Mouse (Mus musculus): ENCODE measurements at regions not wholly inside any gene's neighbourhood (a gene's known extent, or its start where the extent isn't known, plus 50 kb on each side); places are given as distances from the start of the nearest gene placed in this dataset.

- Histone ChIP-seq H3K36me3 (ENCODE audit: insufficient read depth, low read length) (no peaks in the 10 kb centered on the region), H3K27ac (ENCODE audit: low read depth, low read length) (no peak overlapping the region), H3K9ac (replicated peaks; ENCODE audit: low read length, poor library complexity, severe bottlenecking) (no peak overlapping the region), H3K4me2 (ENCODE audit: low read depth, low read length, poor library complexity, severe bottlenecking) (no peak overlapping the region), H3K9me3 (ENCODE audit: low read length) (no peaks in the 10 kb centered on the region), H3K4me3 (ENCODE audit: low read depth, low read length) (no peak overlapping the region), H3K27me3 (ENCODE audit: insufficient read depth, low read length) (peaks cover 8% of the 10 kb centered on the region), H3K4me1 (ENCODE audit: insufficient read depth, low read length) (peaks cover 3% of the 10 kb centered on the region; the same call in 1 of the 2 replicates)
- DNase-seq (ENCODE audit: low spot score) (no peak), ATAC-seq (ENCODE audit: low FRiP score) (no peak)
- TF ChIP-seq CTCF (IDR thresholded peaks at IDR 0.05), result no peak
- WGBS, result 91% methylated on average over 9 of the region's 9 CpGs
Observed at GRCm38 (mm10) chr16:30013943-30014342, 50.2 kb upstream of the Hes1 start.

All from midbrain, postnatal 0 days (tissue).